Mouse (Mus musculus): ENCODE data around the gene Prkg1.

GRCm38 (mm10) chr19:30691258-30691657 lies 1073.6 kb downstream of the Prkg1 start:
- TF ChIP-seq CTCF (IDR thresholded peaks at IDR 0.05) (no peak), EP300 (IDR thresholded peaks at IDR 0.05; ENCODE audit: insufficient read depth, low read depth, low read length) (no peak), POLR2A (IDR thresholded peaks at IDR 0.05; ENCODE audit: insufficient read depth, low read depth, low read length) (no peak)
